Mouse (Mus musculus) left cerebral cortex, adult 2 months (tissue): ENCODE results near the gene Prn. TPM values are rescaled to one million over a fixed set of nuclear protein-coding genes. Genes with fewer than 3 reads are reported as not detected.

ENCODE experiments used
- DNase-seq, 2 experiments: peaks; one replicate each; pipeline ENCODE4 v3.0.0; 2021 to 2022; ENCODE audit warnings: low spot score in 2 of 2, mixed read lengths in 1 of 2; ENCODE audit errors: extremely low spot score in 1 of 2
- H3K27ac ChIP-seq: fragments of 200-600 bp; 2 replicates; pipeline ENCODE4 v1.8.1; 2022
- H3K4me3 ChIP-seq: fragments of 200-600 bp; 2 replicates; pipeline ENCODE4 v1.8.1; 2022
- CTCF ChIP-seq: fragments of 200-600 bp; IDR thresholded peaks from 2 replicates; pipeline ENCODE4 v1.8.1; 2022; ENCODE audit warnings: antibody characterized with exemption, mild to moderate bottlenecking, moderate library complexity
- intact Hi-C: fragments of 180-260 bp; cut with DNase I; formaldehyde crosslinking; loops from one replicate; pipeline ENCODE4 v1.15.1; 2025
- total RNA-seq, 2 experiments: library from RNA; stranded (reverse); gene quantifications; 2 replicates each; pipeline ENCODE4 v1.2.3; 2021

Gene Prn
- total RNA-seq, 2 experiments from 2014 or later: 0.20 TPM; not detected in 1

DNA sequence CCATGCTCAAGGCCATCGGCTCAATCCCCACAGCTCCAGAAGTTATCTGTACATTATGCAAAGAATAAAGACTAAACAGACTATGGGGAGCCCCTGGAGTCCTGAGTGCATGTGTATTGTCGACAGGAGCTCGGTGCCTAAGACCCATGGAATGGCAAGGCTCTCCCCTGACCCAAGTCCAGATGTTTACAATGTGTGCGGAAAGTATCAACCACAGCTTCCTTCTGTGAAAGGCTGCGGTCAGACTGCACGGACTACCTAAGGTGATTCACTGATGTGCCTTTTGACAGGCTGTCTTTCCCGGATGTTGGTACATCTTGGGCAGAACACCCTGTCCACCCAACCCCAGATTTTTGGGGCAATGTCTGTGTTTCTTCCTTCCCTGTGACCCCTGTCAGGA lies 21.5 kb upstream of the Prn start:
- Histone ChIP-seq H3K27ac (no peak overlapping the region), H3K4me3 (no peak overlapping the region)
- TF ChIP-seq CTCF: no peak
- intact Hi-C loops: no loop called here
- no peak for DNase-seq

DNA sequence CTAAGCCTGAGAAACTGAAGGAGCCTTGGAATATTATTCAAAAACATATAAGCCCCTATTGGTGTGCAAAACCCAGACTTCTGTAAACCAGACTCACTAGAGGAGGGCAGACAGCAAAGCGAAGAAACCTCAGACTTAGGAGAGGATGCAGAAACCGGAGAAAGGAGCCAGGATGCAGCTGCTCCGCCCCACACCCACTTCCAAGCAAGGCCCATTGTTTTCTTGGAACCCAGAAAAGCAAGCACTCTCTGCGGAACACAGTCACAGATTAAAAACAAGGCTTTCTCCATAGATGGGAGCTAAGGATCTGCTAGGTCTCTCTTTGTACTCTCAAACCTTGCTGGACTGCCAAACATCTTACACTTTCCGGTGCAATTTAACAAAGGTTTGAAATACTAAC lies 17.2 kb upstream of the Prn start:
- intact Hi-C loops: no loop called here

DNA sequence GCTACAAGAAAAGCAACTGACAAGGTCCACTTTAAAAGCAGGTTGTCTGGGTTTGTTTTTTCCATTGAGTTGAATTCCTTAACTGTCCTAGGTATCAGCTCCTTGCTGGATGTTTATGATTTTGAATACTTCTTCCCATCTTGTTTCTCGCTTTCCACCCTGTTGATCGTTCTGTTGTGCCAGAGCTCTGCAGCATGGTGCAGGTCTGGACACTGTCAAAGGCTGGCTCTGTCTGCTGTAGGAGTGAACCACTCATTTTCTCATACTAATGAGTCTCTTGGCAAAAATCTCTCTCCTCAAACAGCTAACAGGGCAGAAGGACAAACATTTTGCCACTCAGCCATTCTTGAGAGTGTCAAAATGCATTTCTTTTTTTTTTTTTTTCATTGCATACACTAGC lies 14.7 kb upstream of the Prn start:
- intact Hi-C loops: no loop called here
- peak overlapping the region; percentile 32 for H3K27ac ChIP-seq
- H3K4me3 ChIP-seq: no peak overlapping the region
- TF ChIP-seq CTCF: no peak
- DNase-seq: no peak

More for the DNA sequence above, 17.2 kb upstream of the Prn start:
- no peak for DNase-seq
- H3K4me3 ChIP-seq: no peak overlapping the region
- H3K27ac ChIP-seq: peak overlapping the region; percentile 32; the same call in 1 of the 2 replicates
- TF ChIP-seq CTCF: no peak

DNA sequence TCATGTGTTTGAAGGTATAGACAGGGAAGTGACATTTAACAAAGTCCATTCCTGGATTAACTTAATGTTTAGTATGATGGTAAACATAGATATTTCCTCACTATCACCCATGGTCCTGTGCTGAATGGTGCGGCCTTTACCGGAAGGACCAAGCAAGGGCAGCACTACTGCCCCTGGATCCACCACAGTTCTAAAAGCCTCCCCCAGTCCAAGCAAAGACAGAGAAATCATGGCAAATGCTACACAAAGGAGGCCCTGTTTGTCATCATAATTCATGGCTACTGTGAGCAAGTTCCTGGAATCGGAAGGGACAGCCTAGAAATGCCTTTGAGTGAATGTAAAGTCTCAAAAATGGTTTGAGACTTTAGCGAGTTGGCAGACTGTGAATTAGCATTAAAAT lies 13.7 kb upstream of the Prn start:
- H3K4me3 ChIP-seq: no peak overlapping the region
- intact Hi-C loops: no loop called here
- H3K27ac ChIP-seq: no peak overlapping the region
- DNase-seq: no peak
- TF ChIP-seq CTCF: no peak

DNA sequence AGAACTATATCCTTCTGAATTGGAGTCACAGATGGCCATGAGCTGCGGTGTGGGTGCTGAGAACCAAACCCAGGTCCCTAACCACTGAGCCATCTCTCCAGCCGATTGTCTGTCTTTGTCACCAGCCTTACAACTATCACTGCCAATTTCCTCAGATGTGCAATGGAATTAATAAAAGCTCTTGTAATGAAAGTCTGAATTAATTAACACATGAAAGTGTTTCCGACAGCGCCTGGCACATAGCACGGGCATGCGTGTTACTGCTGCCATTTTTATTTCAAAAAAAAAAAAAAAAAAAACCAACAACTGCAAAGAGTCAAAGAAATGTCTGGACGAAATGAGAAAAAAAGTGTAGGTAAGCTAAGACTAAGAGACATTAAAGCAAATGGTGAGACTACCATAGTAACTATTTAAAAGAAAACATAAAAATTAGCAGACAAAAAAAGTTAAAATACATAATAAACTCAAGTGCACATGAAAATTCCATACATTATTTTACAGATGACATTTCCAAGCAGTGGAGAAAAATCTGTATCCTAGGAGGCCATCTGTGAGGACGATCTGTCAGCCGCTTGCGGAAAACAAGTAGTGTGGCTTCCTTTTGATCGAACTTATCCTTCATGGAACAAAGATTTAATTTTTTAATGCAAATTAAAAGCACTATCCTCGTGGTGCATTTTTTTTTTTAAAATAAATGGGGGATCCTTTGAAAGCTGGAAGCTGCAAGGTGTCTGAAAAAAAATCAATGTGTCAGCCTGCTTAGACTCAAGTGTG lies 12.2 kb upstream of the Prn start:
- TF ChIP-seq CTCF: no peak
- H3K4me3 ChIP-seq: no peak overlapping the region
- no peak for DNase-seq
- no peak overlapping the region for H3K27ac ChIP-seq
- intact Hi-C loops: no loop called here

DNA sequence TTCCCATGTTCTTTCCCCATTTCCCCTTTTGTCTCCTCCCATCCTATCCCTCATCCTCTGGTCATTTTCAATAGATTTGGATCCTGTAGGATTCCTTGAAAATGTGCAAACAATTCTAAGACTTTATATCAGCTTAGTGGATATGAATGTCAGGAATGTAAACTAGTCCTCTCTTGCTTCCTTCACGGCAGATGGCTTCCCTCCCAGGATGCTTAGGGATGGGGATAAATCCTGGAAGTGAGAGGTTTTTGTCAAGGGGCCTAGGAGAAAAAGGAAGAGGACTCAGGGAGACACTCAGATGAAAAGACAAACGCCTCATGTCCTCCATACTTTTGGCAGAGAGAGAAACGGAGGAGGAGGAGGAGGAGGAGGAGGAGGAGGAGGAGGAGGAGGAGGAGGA lies 7.3 kb upstream of the Prn start:
- no peak for DNase-seq
- intact Hi-C loops: no loop called here
- Histone ChIP-seq H3K27ac (no peak overlapping the region; the same call in 1 of the 2 replicates), H3K4me3 (no peak overlapping the region)
- TF ChIP-seq CTCF: no peak

DNA sequence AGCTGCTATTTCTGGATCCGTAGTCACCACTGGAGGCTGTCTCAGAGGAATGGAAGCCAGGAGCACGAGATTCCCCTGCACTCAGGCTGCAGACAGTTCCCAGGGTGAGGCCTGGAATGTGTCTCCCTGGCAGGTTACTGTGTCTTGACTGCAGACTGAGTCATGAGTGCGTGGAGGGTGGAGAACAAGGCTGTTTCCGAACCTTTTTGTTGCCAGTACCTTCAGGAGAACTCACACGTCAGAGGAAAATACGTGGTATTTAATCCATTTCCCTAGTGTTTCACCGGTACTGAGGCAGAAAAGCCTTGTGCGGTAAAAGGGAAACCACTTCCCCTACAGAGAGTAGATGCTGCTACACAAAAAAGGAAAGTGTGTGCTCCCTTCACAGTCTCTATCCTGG lies 6.9 kb upstream of the Prn start:
- Histone ChIP-seq H3K27ac (peak overlapping the region; percentile 63; the same call in 1 of the 2 replicates), H3K4me3 (no peak overlapping the region)
- DNase-seq: peak; percentile 32 to 37
- no peak for TF ChIP-seq CTCF
- intact Hi-C loops: no loop called here

DNA sequence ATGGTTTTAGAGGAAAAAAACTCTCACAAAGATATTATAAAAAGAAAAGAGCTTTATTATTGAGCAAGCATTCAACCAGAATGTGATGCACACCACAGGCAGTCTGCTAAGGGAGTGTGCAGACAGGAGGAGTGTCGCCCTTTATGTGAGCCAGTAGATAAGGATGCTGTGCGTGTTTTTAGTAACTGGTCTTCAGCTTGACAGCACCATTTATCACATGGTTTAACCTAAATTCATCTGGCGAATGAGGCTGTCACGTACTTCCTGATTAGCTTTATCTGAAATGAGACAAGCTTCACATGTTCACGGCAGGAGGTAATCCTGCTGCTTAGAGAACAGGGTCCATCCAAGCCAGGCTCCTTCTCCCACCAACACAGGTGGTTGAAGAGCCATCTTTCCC lies 4.7 kb upstream of the Prn start:
- TF ChIP-seq CTCF: no peak
- Histone ChIP-seq H3K4me3 (no peak overlapping the region), H3K27ac (no peak overlapping the region)
- intact Hi-C loops: no loop called here
- DNase-seq: no peak

DNA sequence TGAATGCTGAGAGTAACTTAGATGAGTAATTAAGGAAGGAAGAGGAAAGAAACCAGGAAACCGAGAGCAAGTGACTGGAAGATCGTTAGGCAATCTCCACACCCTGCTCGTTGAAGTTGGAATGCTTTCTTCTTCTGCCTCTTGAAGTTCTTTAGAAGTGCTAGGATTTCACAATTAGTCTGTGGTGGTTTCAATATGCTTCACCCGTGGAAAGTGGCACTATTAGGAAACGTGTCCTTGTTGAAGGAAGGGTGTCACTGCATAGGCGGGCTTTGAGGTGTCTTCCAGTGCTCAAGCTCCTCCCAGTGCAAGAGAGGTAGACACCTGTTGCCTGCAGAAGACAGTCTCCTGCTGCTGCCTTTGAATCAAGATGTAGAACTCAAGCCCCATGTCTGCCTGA lies 4.0 kb upstream of the Prn start:
- no peak for DNase-seq
- intact Hi-C loops: no loop called here
- Histone ChIP-seq H3K27ac (no peak overlapping the region), H3K4me3 (no peak overlapping the region)
- TF ChIP-seq CTCF: no peak

DNA sequence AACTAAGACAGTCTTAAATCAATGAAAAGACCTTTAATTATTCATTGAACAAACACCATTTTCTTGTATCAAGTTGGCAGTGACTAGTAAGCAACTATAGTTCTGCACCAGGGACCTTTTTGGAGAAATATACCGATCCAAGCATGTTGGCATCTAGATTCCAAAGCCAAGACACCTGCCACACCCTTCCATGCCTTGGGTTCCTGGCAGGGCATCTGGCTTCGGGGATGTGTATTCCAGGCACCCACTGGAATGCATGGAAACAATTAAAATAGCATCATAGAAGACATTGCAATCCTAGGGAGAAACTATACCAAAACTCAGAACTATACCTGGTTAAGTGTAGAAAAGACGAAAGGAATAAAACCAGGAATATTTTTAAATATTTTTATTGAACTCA lies 3.5 kb upstream of the Prn start:
- no peak for DNase-seq
- intact Hi-C loops: no loop called here
- no peak for TF ChIP-seq CTCF
- Histone ChIP-seq H3K27ac (no peak overlapping the region), H3K4me3 (no peak overlapping the region)

DNA sequence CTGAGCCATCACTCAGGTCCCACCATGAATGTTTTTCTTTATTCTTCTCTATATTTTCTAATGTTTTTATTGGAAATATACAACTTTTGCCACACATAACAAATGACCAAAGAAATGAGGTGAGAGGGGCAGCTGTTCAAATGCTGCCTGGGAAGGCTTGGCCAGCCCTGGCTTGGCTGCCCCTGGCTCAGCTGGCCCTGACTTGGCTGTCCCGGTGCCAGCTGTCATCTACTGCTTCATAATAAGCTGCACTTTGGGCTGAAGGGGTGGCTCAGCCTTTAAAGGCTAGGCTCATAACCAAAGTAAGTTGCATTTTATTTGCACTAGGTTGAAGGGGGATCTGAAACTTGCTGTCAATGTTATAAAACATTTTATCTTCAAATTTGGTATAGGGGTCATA lies 2.9 kb upstream of the Prn start:
- H3K27ac ChIP-seq: no peak overlapping the region
- intact Hi-C loops: no loop called here
- no peak for TF ChIP-seq CTCF
- H3K4me3 ChIP-seq: no peak overlapping the region
- DNase-seq: no peak

DNA sequence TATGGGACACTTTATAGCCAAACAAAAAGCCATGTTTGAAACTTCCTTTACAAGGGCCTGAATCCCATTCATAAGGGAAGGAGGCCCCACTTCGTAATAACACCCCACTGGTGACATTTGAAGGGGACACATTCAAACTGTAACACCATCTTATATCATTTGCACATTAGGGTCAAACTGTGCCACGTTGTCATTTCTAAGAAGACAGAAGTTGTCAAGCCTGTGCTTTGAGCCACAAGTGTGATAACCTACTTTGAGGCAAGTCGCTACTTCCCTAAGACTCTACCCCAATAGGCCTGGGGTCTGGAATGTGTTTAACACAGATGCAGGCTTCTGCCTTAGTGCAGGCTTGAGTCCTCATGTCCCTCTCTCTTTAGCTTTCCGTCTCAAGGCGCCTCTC lies 2.4 kb upstream of the Prn start:
- TF ChIP-seq CTCF: no peak
- no peak overlapping the region for H3K27ac ChIP-seq
- intact Hi-C loops: no loop called here
- no peak overlapping the region for H3K4me3 ChIP-seq
- DNase-seq: no peak

DNA sequence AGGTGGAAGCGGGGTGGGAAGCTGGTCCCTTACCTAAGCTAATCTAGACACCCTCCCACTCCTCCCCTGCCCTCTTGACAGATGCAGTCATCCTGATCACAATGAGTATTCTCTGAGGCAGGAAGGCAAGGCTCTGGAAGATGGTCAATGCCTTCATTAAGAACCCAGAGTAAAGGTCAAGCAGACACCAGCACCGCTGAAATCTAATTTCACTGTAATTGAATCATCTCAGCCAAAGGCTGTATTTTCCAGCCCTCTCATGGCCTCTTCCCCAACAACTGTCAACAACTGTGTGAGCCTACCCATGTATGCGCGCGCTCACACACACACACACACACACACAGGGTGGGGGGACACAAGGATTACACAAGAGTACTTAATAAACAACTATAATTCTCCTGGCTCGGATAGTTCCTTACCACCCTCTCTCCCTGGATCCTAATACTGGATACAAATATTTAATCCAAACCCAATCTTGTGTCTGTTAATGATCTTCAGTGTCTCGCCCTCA lies 1.4 kb upstream of the Prn start:
- TF ChIP-seq CTCF: no peak
- intact Hi-C loops: no loop called here
- no peak overlapping the region; the same call in 1 of the 2 replicates for H3K27ac ChIP-seq
- no peak for DNase-seq
- H3K4me3 ChIP-seq: no peak overlapping the region
